Mouse (Mus musculus) lung, embryonic 16.5 days (tissue): ENCODE measurements around the gene Papolg. TPM values are rescaled to one million over a fixed set of nuclear protein-coding genes. Genes with fewer than 3 reads are reported as not detected.

Experiments used
- ATAC-seq: fragments of 200-750 bp; cut with Nextera tagmentation; 2 replicates; pipeline ENCODE4 v1.8.0; 2017; ENCODE audit warnings: low read depth, mild to moderate bottlenecking, moderate library complexity
- H3K27ac ChIP-seq: fragments of 300-500 bp; sonication (generic); 2 replicates; pipeline ENCODE4 v1.5.1; 2014; ENCODE audit warnings: mild to moderate bottlenecking, control low read depth, low read length
- H3K27me3 ChIP-seq: fragments of 300-500 bp; sonication (generic); 2 replicates; pipeline ENCODE4 v1.6.1; 2014; ENCODE audit warnings: low read depth, low read length, mixed read lengths; ENCODE audit not compliant: control insufficient read depth, insufficient read depth
- H3K36me3 ChIP-seq: fragments of 300-500 bp; sonication (generic); 2 replicates; pipeline ENCODE4 v1.6.1; 2014; ENCODE audit warnings: low read length; ENCODE audit not compliant: control insufficient read depth, insufficient read depth
- H3K4me1 ChIP-seq: fragments of 300-500 bp; sonication (generic); replicated peaks from 2 replicates; pipeline ENCODE4 v1.6.1; 2014; ENCODE audit warnings: low read length, mixed read lengths; ENCODE audit not compliant: control insufficient read depth, insufficient read depth
- H3K4me2 ChIP-seq: fragments of 300-500 bp; sonication (generic); 2 replicates; pipeline ENCODE4 v1.6.1; 2014; ENCODE audit warnings: low read depth, low read length, control low read depth
- H3K4me3 ChIP-seq: fragments of 300-500 bp; sonication (generic); 2 replicates; pipeline ENCODE4 v1.5.1; 2014; ENCODE audit warnings: mild to moderate bottlenecking, low read length, control low read depth
- H3K9ac ChIP-seq: fragments of 300-500 bp; sonication (generic); 2 replicates; pipeline ENCODE4 v1.6.1; 2014; ENCODE audit warnings: low read length, control low read depth
- H3K9me3 ChIP-seq: fragments of 300-500 bp; sonication (generic); 2 replicates; pipeline ENCODE4 v1.6.1; 2016; ENCODE audit warnings: low read length; ENCODE audit not compliant: control insufficient read depth
- WGBS: fragments of 180-500 bp; shearing (Covaris S2); extraction: QIAGEN DNeasy Blood & Tissue Kit; methylation state at CpG from one replicate; pipeline ENCODE4 v1.1.7; 2014; 5-methylcytosine and 5-hydroxymethylcytosine counted together
- polyA plus RNA-seq: library from polyadenylated mRNA; unstranded; fragments of >200 nt; fragmentation: Nextera tagmentation; extraction: Ambion mirVana; gene quantifications from 2 replicates; pipeline ENCODE4 v1.2.1, GENCODE M21; 2015

Papolg gene
- polyA plus RNA-seq, 1 experiment from 2014 or later: 14.5 TPM

- ATAC-seq: peak; percentile 56
- Histone ChIP-seq H3K4me3 (no peak overlapping the region), H3K36me3 (peaks cover 20% of the 10 kb centered on the region), H3K27me3 (no peaks in the 10 kb centered on the region), H3K4me2 (no peak overlapping the region), H3K4me1 (no peaks in the 10 kb centered on the region), H3K9me3 (no peaks in the 10 kb centered on the region), H3K9ac (no peak overlapping the region), H3K27ac (no peak overlapping the region)
- 66% methylated on average over 7 of the region's 7 CpGs for WGBS
Measured at GRCm38 (mm10) chr11:23856054-23856722, 38.9 kb downstream of the Papolg start.

- Histone ChIP-seq H3K9ac (no peak overlapping the region), H3K9me3 (no peaks in the 10 kb centered on the region), H3K36me3 (peaks cover 17% of the 10 kb centered on the region), H3K4me3 (no peak overlapping the region), H3K4me2 (no peak overlapping the region), H3K27ac (no peak overlapping the region), H3K27me3 (no peaks in the 10 kb centered on the region), H3K4me1 (no peaks in the 10 kb centered on the region)
- ATAC-seq: peak; percentile 49; the same call in 1 of the 2 replicates
- 16% methylated on average over 3 of the region's 3 CpGs for WGBS
Measured at GRCm38 (mm10) chr11:23855182-23855802, 39.8 kb downstream of the Papolg start.

GRCm38 (mm10) chr11:23853306-23853705 is 41.7 kb downstream of the Papolg start:
- Histone ChIP-seq H3K36me3 (peaks cover 6% of the 10 kb centered on the region; the same call in 1 of the 2 replicates), H3K9me3 (no peaks in the 10 kb centered on the region), H3K4me1 (no peaks in the 10 kb centered on the region), H3K4me2 (no peak overlapping the region), H3K27me3 (no peaks in the 10 kb centered on the region), H3K4me3 (no peak overlapping the region), H3K9ac (no peak overlapping the region), H3K27ac (no peak overlapping the region)
- 61% methylated on average over 5 of the region's 5 CpGs for WGBS
- no peak for ATAC-seq

- H3K9ac ChIP-seq: no peak overlapping the region
- H3K9me3 ChIP-seq: no peaks in the 10 kb centered on the region
- no peak overlapping the region for H3K4me2 ChIP-seq
- no peaks in the 10 kb centered on the region for H3K4me1 ChIP-seq
- H3K36me3 ChIP-seq: no peaks in the 10 kb centered on the region
- 57% methylated on average over 22 of the region's 22 CpGs for WGBS
- no peak for ATAC-seq
- no peak overlapping the region for H3K4me3 ChIP-seq
- H3K27me3 ChIP-seq: no peaks in the 10 kb centered on the region
- H3K27ac ChIP-seq: no peak overlapping the region
Measured at GRCm38 (mm10) chr11:23846016-23846815, 48.8 kb downstream of the Papolg start.

GRCm38 (mm10) chr11:23823244-23823643 is 71.8 kb downstream of the Papolg start:
- Histone ChIP-seq H3K4me3 (no peak overlapping the region), H3K27me3 (no peaks in the 10 kb centered on the region), H3K4me1 (no peaks in the 10 kb centered on the region), H3K9me3 (no peaks in the 10 kb centered on the region), H3K4me2 (no peak overlapping the region), H3K36me3 (no peaks in the 10 kb centered on the region), H3K9ac (no peak overlapping the region), H3K27ac (no peak overlapping the region)
- WGBS: 68% methylated on average over 3 of the region's 3 CpGs
- no peak for ATAC-seq

- Histone ChIP-seq H3K27me3 (no peaks in the 10 kb centered on the region), H3K36me3 (no peaks in the 10 kb centered on the region), H3K4me3 (no peak overlapping the region), H3K9me3 (no peaks in the 10 kb centered on the region), H3K4me1 (no peaks in the 10 kb centered on the region), H3K27ac (no peak overlapping the region), H3K4me2 (no peak overlapping the region), H3K9ac (no peak overlapping the region)
- 91% methylated on average over 2 of the region's 2 CpGs for WGBS
- ATAC-seq: no peak
Measured at GRCm38 (mm10) chr11:23821652-23822051, 73.4 kb downstream of the Papolg start.

- 41% methylated on average over 2 of the region's 2 CpGs for WGBS
- no peak for ATAC-seq
- Histone ChIP-seq H3K27me3 (no peaks in the 10 kb centered on the region), H3K4me3 (no peak overlapping the region), H3K36me3 (no peaks in the 10 kb centered on the region), H3K27ac (no peak overlapping the region), H3K9ac (no peak overlapping the region), H3K4me2 (no peak overlapping the region), H3K9me3 (no peaks in the 10 kb centered on the region), H3K4me1 (no peaks in the 10 kb centered on the region)
Measured at GRCm38 (mm10) chr11:23820977-23821376, 74.1 kb downstream of the Papolg start.

- H3K27me3 ChIP-seq: no peaks in the 10 kb centered on the region
- no peaks in the 10 kb centered on the region for H3K9me3 ChIP-seq
- no peak overlapping the region for H3K27ac ChIP-seq
- 83% methylated on average over 1 of the region's 1 CpGs for WGBS
- H3K4me3 ChIP-seq: no peak overlapping the region
- no peaks in the 10 kb centered on the region for H3K36me3 ChIP-seq
- no peak for ATAC-seq
- H3K4me2 ChIP-seq: no peak overlapping the region
- H3K9ac ChIP-seq: no peak overlapping the region
- H3K4me1 ChIP-seq: no peaks in the 10 kb centered on the region
Measured at GRCm38 (mm10) chr11:23818745-23819144, 76.3 kb downstream of the Papolg start.
